Mouse (Mus musculus): ENCODE measurements around the gene Cyp46a1. TPM values are rescaled to one million over a fixed set of nuclear protein-coding genes. Genes with fewer than 3 reads are reported as not detected.

Cyp46a1 gene
- total and polyA plus RNA-seq, 2 experiments from 2014 or later = 30.4 to 49.6 TPM

- Histone ChIP-seq H3K27ac (ENCODE audit: low read depth, low read length) (no peak overlapping the region), H3K27me3 (ENCODE audit: insufficient read depth, low read length) (no peaks in the 10 kb centered on the region), H3K4me3 (ENCODE audit: low read depth, low read length) (no peak overlapping the region), H3K36me3 (ENCODE audit: insufficient read depth) (no peaks in the 10 kb centered on the region), H3K4me2 (ENCODE audit: low read depth) (no peak overlapping the region), H3K4me1 (ENCODE audit: insufficient read depth) (no peaks in the 10 kb centered on the region), H3K9me3 (ENCODE audit: low read length) (no peaks in the 10 kb centered on the region), H3K9ac (no peak overlapping the region)
- TF ChIP-seq CTCF (IDR thresholded peaks at IDR 0.05; ENCODE audit: low read depth) = no peak
- no peak for DNase-seq
- no peak for ATAC-seq
- 91% methylated on average over 27 of the region's 27 CpGs for WGBS
Measured at GRCm38 (mm10) chr12:108311741-108312290, 22.4 kb upstream of the Cyp46a1 start.

- no peak overlapping the region for H3K27ac ChIP-seq (ENCODE audit: low read depth, low read length)
- no peak overlapping the region for H3K9ac ChIP-seq
- DNase-seq (no peak), ATAC-seq (no peak)
- no peak overlapping the region for H3K4me2 ChIP-seq (ENCODE audit: low read depth)
- H3K4me3 ChIP-seq (ENCODE audit: low read depth, low read length) = no peak overlapping the region
- TF ChIP-seq CTCF (IDR thresholded peaks at IDR 0.05; ENCODE audit: low read depth) = no peak
- WGBS = 56% methylated on average over 6 of the region's 6 CpGs
- H3K27me3 ChIP-seq (ENCODE audit: insufficient read depth, low read length) = no peaks in the 10 kb centered on the region
- no peaks in the 10 kb centered on the region for H3K9me3 ChIP-seq (ENCODE audit: low read length)
- no peaks in the 10 kb centered on the region for H3K36me3 ChIP-seq (ENCODE audit: insufficient read depth)
- H3K4me1 ChIP-seq (ENCODE audit: insufficient read depth) = no peaks in the 10 kb centered on the region
Measured at GRCm38 (mm10) chr12:108312432-108312851, 21.7 kb upstream of the Cyp46a1 start.

- Histone ChIP-seq H3K4me1 (ENCODE audit: insufficient read depth) (no peaks in the 10 kb centered on the region), H3K4me3 (ENCODE audit: low read depth, low read length) (no peak overlapping the region), H3K9me3 (ENCODE audit: low read length) (no peaks in the 10 kb centered on the region), H3K36me3 (ENCODE audit: insufficient read depth) (no peaks in the 10 kb centered on the region), H3K9ac (no peak overlapping the region), H3K27ac (ENCODE audit: low read depth, low read length) (no peak overlapping the region), H3K27me3 (ENCODE audit: insufficient read depth, low read length) (no peaks in the 10 kb centered on the region), H3K4me2 (ENCODE audit: low read depth) (no peak overlapping the region)
- no peak for ATAC-seq
- 91% methylated on average over 1 of the region's 1 CpGs for WGBS
- TF ChIP-seq CTCF (IDR thresholded peaks at IDR 0.05; ENCODE audit: low read depth) = no peak
- no peak for DNase-seq
Measured at GRCm38 (mm10) chr12:108313244-108313772, 20.9 kb upstream of the Cyp46a1 start.

GRCm38 (mm10) chr12:108315818-108316217 is 18.4 kb upstream of the Cyp46a1 start:
- H3K4me2 ChIP-seq (ENCODE audit: low read depth) = no peak overlapping the region
- no peak overlapping the region for H3K9ac ChIP-seq
- no peak overlapping the region for H3K4me3 ChIP-seq (ENCODE audit: low read depth, low read length)
- H3K36me3 ChIP-seq (ENCODE audit: insufficient read depth) = no peaks in the 10 kb centered on the region
- no peak for ATAC-seq
- H3K27ac ChIP-seq (ENCODE audit: low read depth, low read length) = no peak overlapping the region
- no peaks in the 10 kb centered on the region for H3K27me3 ChIP-seq (ENCODE audit: insufficient read depth, low read length)
- H3K4me1 ChIP-seq (ENCODE audit: insufficient read depth) = no peaks in the 10 kb centered on the region
- H3K9me3 ChIP-seq (ENCODE audit: low read length) = no peaks in the 10 kb centered on the region
- no peak for DNase-seq
- TF ChIP-seq CTCF (IDR thresholded peaks at IDR 0.05; ENCODE audit: low read depth) = no peak
- WGBS = 69% methylated on average over 10 of the region's 10 CpGs

GRCm38 (mm10) chr12:108316655-108317054 is 17.5 kb upstream of the Cyp46a1 start:
- no peak for TF ChIP-seq CTCF (IDR thresholded peaks at IDR 0.05; ENCODE audit: low read depth)
- H3K4me3 ChIP-seq (ENCODE audit: low read depth, low read length) = no peak overlapping the region
- H3K9ac ChIP-seq = no peak overlapping the region
- H3K27me3 ChIP-seq (ENCODE audit: insufficient read depth, low read length) = no peaks in the 10 kb centered on the region
- no peak overlapping the region for H3K27ac ChIP-seq (ENCODE audit: low read depth, low read length)
- ATAC-seq (no peak), DNase-seq (no peak)
- 39% methylated on average over 6 of the region's 6 CpGs for WGBS
- H3K36me3 ChIP-seq (ENCODE audit: insufficient read depth) = no peaks in the 10 kb centered on the region
- no peak overlapping the region for H3K4me2 ChIP-seq (ENCODE audit: low read depth)
- H3K9me3 ChIP-seq (ENCODE audit: low read length) = no peaks in the 10 kb centered on the region
- no peaks in the 10 kb centered on the region for H3K4me1 ChIP-seq (ENCODE audit: insufficient read depth)

- no peak overlapping the region for H3K27ac ChIP-seq (ENCODE audit: low read depth, low read length)
- no peak for DNase-seq
Measured at GRCm38 (mm10) chr12:108317201-108317738, 16.9 kb upstream of the Cyp46a1 start.

GRCm38 (mm10) chr12:108317826-108318430 is 16.3 kb upstream of the Cyp46a1 start:
- TF ChIP-seq CTCF (IDR thresholded peaks at IDR 0.05; ENCODE audit: low read depth) = no peak
- Histone ChIP-seq H3K4me2 (ENCODE audit: low read depth) (no peak overlapping the region), H3K36me3 (ENCODE audit: insufficient read depth) (no peaks in the 10 kb centered on the region), H3K9me3 (ENCODE audit: low read length) (no peaks in the 10 kb centered on the region), H3K27me3 (ENCODE audit: insufficient read depth, low read length) (no peaks in the 10 kb centered on the region), H3K4me3 (ENCODE audit: low read depth, low read length) (no peak overlapping the region), H3K9ac (no peak overlapping the region), H3K4me1 (ENCODE audit: insufficient read depth) (no peaks in the 10 kb centered on the region), H3K27ac (ENCODE audit: low read depth, low read length) (no peak overlapping the region)
- ATAC-seq = no peak
- WGBS = 37% methylated on average over 18 of the region's 18 CpGs
- no peak for DNase-seq

More at GRCm38 (mm10) chr12:108317201-108317738, 16.9 kb upstream of the Cyp46a1 start:
- Histone ChIP-seq H3K27me3 (ENCODE audit: insufficient read depth, low read length) (no peaks in the 10 kb centered on the region), H3K4me3 (ENCODE audit: low read depth, low read length) (no peak overlapping the region), H3K4me2 (ENCODE audit: low read depth) (no peak overlapping the region), H3K4me1 (ENCODE audit: insufficient read depth) (no peaks in the 10 kb centered on the region), H3K9ac (no peak overlapping the region), H3K36me3 (ENCODE audit: insufficient read depth) (no peaks in the 10 kb centered on the region), H3K9me3 (ENCODE audit: low read length) (no peaks in the 10 kb centered on the region)
- TF ChIP-seq CTCF (IDR thresholded peaks at IDR 0.05; ENCODE audit: low read depth) = no peak
- no peak for ATAC-seq
- WGBS = 18% methylated on average over 9 of the region's 9 CpGs
